Mouse (Mus musculus): ENCODE measurements at regions not wholly inside any gene's neighbourhood (a gene's known extent, or its start where the extent isn't known, plus 50 kb on each side); places are given as distances from the start of the nearest gene placed in this dataset.
A peak's percentile ranks its signal among the peaks of the same experiment; 100 is the strongest.

DNA sequence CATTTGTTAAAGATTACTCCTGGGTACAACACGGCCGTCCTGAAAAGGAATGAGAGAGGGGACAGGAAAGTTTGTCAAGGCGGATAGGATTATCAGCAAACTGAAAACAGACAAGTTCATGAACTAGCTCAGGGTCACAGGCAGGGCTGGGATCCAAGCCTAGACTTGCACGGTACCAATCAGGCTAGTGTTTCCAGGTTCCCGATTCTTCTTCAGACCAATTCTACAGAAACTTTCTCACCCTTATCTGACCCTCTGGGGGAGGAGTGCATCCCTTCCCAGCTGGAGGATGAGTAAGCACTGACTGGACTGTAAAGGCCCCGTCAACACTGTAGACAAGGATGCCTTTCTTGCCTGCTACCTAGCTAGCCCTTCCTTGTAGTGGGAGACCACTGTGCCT lies 238.3 kb upstream of the Fggy start:
- DNase-seq: no peak

DNA sequence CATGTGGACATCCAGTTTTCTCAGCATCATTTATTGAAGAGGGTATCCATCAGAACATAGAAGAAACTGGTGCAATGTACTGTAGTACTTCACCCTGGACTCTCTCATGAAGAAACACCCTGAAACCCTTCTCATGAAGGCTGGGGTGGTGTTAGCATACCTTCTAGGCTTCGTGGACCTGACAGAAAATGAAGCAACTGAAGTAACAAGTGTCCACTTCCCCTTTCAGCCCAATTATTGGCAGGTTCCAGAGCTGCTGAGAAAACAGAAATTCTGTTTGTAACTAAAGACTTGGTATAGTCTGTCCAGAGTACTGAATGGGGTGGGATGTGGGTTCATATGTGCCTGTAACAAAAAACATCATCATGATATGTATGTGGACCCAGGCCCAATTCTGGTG lies 231.4 kb upstream of the Fggy start:
- DNase-seq: no peak

DNA sequence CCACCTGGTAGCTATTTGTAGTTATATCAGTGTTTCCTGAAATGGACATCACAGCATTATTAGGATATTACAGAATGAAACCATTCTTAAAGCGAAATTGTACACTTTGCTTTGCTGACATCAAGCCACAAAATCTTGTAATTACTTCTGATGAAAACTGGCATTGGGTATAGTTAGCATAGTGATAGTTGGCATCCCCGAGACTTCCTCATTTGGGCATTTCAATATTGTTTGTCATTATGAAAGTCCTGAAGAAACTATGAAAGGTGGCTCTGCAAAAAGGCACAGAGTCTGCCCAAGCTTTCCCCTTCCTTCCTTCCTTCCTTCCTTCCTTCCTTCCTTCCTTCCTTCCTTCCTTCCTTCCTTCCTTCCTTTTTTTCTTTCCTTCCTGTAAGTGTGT lies 217.5 kb upstream of the Fggy start:
- no peak for DNase-seq

DNA sequence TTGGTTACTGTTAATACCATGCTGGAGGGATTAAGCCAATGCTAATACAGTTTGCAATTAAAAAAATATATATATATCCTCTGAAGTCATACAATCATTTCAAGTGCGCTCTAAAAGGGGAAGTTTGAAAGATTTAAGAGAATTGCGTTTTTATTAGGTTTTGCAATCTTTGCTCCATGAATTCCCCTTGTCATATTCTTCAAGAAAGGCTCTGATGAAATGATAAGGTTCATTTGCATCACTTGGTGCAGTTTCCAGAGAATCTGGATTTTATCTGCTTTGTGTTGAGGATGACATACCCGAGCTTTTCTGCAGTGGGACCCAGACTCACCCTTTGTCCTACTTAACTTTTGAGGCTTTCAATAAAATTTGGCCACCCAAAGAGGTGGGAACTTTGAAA lies 216.4 kb upstream of the Fggy start:
- no peak for DNase-seq

DNA sequence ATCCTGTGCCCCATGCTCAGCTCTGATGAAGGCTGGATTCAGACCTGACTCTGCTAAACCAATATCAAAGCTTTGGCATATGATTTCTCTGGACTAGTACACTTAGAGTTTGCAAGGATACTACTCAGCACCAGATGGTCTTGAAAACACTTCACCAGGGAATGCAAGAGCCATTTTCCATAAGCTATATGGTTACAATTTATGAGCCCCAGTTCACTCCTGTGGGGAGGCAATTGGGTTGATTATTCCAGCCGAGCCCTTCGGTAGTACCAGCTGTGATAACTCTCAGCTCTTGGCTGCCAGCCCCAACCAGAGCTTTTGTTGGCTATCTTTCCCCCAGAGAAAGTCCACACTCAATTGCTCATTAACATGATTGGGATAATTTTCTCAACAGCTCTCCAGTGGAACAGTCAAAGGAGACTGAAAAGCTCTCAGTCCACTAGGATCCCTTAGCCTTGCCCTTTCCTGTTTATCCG lies 210.5 kb upstream of the Fggy start:
- DNase-seq: peak; percentile 69

DNA sequence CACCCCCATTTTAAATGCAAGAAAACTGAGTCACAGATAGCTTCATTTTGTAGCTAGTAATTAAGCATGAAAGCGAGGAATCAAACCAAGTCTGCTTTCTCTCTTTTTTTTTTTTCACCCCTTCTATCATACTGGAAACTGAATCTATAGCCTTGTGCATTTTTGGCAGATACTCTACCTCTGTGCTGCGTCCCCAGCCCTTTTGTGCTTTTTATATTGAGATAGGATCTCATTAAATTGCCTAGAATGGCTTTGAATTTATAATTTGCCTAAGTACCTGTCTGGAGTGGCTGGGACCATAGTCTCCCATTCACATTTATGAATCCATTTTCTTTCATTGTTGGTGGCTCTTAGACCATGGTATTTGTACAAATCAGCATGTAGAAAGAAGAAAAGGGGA lies 209.9 kb upstream of the Fggy start:
- no peak for DNase-seq

DNA sequence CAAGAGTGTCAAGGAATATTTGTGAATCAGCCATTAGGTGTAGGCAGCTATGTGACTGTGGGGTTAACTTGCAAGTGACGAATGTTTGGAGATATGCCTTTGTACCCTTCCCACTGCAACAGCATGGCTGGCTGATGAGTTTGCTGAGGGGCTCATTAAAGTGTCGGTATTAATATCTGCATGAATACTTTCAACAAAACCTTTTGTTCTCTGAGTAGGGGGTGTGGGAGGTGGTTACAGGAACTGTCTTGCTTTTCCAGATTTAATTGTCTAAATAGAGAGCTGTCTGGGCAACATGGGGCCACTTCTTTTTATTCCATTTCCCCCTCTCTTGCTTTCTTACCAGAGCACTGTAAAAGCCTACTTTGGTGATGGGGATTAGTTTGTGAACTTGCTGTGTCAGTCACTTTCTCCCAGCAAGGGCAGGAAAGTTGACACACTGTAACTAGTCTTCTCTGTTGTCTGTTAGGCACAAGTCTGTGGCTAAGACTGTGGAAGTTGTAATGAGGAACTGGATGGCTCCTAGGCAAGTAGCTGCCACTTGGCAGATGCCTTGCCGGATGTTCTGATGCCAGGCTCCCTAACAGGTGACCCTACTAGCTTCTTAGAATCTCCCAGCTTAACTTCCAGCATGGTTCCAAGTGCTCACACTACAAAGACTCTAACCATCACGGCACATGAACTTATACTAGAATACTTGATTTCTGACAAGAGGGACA lies 208.7 kb upstream of the Fggy start:
- DNase-seq: no peak

DNA sequence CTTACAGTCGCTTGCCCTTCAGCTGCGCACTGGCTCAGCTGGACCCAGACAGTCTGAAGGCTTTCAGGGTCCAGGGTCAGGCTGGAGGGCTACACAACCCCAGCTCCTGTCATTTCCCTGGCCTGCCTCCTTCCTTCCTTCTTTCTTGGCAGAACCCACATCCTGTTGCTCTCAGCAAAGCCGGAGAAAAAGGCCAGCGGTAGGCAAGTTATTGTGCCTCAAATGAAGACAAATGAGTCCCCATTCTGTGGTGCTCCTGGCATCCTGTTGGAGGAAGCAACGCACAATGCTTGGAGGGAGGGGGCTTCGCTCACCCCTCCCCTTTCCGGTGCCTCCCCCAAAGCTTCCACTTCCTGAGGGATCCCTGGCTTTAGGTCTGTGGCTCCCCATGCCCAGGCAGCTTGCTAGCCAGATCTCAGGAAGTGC lies 203.4 kb upstream of the Fggy start:
- peak; percentile 80 for DNase-seq

DNA sequence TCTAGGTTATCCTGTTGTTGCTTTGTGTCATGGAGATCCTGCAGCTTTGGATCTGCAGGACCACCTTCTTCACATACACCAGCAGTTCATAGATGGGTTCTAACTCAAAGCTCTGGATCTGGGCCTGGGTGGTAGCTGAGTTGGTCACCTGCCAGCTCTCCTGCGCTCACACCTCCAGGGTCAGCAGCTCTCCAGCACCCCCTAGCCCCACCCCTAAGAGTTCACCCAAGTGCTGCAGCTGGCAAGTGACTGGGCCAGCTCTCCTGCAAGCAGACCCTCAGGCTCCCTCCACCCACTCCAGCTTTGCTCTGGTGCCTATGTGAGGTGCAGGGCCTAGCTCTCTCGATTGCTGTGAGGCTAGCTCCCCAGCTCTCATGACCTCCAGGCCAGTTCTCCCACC lies 198.6 kb upstream of the Fggy start:
- peak; percentile 40 for DNase-seq

DNA sequence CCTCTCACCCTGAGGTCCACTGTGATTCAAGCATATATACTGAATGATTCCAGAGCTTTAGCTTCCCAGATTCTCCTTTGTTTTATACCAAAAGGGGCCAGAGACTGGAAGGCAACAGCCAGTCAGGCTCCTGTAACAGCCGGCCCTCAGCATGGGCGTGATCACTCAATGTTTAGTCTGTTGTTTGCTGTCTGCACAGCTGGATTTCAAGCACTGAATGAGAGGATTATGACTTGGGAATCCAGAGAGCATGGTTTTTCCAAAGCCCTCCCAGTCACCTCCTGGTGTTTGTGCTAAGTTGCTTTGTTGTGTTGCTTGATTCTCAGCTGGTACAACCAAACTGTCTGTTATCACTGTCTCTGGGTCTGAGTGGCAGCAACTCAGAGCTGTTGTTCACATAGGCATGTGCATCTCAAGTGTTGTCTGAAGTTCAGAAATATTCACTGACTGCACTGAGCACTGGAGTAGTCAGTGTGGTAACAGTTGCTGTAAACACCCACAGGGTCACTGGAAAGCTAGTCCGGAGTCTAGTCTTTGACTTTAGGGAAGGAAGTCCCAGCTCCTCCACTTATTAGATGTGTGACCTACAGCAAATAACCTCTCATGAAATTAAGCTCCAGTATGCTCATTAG lies 196.9 kb upstream of the Fggy start:
- no peak for DNase-seq

DNA sequence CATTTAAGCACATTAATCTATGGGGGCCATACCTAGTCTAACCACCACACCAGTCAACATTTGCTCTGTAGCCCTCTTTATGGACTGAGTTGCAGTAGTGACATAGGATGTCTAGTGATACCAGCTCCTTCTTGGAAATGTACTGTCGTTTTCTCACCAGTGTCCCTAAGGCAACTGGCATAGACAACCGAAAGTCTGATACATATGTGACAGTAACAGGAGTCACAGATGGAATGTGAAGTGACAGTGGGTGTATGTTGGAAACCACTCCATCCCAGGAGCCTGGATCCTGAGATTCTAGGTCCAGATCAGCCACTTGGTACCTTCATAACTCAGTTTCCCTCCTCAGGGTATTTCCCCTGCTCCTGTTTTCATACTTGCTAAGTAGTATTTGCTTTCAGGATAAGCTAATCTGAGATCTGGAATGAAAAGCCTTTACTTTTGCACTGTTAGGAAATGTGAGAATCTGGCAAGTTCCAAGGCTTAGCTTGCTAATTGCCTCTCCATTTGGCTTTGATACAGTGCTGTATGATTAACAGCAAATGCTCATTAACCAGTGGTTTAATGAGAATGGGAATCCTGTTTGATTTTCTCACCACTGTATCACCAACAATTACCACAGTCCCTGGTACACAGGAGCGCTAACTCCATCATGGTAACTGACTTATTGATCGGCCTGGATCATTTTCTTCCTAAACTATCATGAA lies 192.8 kb upstream of the Fggy start:
- DNase-seq: no peak

DNA sequence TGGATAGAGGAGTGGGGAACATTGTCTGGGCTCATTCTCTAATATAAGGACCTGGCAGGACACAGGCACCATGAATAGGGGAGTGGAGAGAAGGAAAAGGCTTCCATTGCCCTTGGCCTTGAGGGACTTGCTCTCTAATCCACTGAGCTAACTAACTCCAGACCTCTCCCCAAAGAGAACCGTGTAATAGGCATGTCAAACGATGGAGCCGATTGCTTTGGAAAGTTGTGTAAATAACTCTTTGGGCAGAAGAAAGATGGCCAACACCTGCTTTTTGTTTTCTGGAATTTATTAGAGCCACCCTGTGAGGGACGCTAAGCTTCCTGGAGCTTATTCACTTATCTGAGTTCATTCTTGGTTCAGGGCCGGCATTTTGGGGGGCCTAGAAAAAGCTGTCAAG lies 180.9 kb upstream of the Fggy start:
- DNase-seq: no peak

DNA sequence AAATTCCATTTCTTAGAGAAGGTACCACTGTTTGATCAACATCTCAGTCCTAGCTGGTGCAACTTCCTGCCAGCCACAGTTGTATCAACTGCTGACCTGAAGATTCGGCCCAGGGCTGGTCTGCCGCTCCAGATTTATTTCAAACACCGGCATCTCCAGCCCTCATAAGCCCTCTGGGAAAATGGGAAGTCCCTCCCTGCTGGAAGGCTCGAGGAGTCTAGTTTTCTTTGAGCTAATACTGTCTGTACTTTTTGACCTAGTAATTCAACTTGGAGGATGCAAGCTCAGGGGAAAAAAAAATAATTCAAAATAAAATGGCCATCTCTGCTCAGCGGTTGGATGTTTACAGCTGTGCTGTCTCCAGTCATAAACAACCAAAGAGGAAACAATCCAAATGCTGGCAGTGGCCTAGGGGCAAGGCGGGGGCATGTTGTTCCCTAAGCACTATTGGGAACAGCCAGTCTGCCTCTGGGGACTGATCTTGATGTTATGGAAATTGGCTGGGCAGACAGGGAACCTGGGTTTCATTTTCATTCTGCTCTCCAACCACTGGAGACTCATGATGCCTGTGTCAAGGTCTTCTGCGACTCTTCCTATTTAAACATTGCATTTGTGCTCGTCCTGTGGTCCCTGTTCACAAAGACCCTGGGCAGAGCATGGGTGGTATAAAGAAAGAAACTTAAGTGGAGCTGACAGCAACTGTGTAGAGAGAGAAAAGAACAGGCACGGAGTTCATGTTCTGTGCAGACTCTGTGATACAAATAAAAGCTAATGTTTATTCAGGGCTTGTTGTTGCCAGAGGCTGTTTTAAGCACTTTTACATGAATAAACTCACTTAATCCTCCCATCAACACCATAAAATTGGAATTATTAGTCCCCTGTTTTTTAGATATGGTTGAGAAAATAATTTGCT lies 179.8 kb upstream of the Fggy start:
- DNase-seq: peak; percentile 41

DNA sequence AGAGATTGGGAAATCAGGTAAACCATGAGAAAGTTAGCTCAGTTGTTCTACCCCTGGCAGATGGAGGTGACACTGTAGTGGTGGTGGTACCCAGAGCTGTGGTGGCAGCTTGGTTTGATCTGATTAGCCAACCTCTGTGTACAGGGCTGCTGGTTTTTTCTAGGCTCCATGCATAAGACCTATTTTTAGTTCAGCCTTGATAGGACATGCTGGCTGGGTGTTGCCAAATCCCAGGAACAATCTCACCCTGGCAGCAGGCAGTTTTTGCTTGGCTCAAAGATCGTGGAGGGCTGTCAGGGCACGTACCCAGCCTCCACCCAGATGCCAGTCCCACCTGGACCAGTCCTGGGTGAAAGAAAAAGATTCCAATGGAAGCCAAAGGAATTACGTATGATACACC lies 178.7 kb upstream of the Fggy start:
- DNase-seq: no peak

DNA sequence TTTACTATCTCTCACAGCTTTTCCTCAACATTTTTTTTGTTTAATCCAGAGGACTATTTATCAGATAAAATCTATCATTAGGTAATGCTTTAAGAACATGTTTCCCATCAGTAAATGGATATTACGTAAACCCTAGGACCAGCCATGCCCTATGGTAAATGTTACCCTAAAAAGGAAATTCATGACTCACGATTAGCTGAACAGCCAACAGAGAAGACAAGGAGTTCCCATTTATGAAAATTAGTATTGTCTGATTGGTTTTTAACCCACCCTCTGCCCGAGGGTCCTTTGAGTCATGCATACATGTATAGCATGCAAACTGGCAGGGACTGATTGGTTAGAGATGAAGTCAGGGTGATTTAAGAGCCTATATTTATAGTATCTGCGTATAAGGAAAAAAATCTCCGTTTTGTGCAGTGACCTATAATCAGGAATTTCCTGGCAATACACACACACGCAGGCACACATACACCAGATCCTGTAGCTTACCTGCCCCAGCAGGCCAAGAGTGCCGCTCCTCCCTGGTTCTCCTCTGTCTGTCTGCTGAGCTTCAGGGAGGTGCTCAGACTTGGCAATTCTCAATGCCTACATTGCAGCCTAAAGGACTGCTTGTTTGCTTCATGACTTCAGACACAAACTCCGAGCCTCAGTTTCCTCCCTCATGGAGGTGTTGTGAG lies 174.0 kb upstream of the Fggy start:
- DNase-seq: no peak

DNA sequence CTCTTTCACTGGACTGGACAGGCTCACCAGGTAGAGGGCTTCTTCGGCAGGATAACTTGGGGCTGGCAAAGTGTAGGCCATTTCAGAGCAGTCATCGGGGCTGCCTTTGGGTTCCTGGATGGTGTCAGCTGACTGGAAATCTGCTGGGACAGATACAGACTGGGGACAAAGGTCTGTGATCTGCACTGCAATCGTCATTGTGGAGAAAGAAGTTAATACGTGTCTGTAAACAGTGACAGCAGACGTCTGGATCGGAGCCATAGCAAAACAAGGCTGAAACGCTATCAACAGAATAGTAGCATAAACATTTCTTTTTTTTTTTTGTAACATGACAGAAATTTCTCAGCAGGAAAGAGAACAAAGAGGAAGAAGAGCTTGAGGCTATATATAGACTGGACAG lies 171.8 kb upstream of the Fggy start:
- peak; percentile 42 for DNase-seq

DNA sequence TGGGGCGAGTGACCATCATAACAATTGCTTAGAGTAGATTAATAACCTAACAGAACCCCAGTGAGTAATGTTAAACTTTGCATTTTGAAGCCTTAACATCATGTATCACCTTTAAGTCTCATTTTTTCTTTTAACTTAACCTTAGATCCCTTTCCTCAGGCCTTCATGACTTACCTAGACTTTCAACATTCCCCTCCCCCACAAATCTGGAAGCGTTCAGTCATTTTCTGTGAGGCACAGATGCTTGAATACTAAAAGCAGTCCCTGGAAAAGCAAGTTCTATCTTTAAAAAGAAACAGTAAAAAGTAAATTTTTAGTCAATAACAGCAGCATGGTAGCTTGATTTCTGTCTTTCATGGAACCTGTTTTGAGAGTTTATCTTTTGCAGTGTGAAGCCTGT lies 171.3 kb upstream of the Fggy start:
- DNase-seq: no peak

DNA sequence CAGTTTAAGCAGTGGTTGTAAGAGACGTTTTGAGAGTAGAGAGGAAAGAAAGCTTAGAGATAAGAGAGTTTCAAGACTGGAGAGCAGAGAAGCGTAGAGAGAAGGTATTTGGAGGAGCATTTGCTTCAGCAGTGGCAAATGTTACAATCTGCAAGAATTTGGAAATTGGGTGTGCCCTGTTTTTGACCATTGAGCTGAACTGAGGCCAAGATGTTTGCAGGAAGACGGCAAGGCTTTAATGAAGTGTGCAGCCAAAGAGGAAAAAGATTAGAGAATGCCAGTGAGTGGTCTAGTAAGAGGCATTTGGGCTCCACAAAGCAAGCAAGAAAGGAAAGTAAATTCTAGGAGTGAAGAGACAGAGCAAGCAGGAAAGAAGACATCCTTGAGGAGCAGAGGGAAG lies 168.8 kb upstream of the Fggy start:
- DNase-seq: no peak

DNA sequence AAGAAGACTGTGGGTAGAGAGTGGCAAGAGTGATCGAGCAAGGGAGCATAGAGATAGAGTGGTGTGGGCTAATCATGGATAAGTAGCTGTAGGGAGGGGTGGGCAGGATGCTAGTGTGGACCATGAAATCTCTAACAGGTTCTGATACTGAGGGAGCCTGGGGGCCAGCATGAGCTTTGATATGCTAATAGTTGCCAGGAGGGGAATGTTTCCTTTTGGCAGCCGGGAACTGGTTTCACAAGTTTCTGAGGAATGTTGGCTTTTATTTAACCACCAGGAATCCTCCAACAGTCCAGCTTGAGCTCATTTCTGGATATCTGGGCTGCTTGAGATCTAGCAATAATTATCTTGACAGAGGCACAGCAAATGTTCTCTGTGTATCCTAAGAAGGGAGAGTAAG lies 167.7 kb upstream of the Fggy start:
- peak; percentile 53 for DNase-seq

DNA sequence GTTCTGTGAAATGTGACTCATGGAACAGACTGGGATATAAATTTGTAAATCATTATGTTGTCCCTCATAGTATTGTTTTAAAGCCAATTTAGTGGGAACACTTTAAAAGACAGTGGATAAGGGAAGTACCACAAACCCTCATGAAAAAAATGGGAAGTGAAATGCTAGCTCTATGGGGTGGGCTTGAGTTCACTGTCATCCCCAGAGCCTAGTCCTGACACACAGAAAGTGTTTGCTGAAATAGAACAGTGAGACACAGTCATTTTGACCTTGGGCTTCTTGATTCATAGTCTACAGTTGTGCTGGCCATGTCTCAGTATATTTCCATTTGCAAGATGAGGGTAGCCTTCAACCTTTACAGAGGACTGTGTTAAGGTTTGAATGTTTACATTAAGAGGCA lies 166.8 kb upstream of the Fggy start:
- no peak for DNase-seq

DNA sequence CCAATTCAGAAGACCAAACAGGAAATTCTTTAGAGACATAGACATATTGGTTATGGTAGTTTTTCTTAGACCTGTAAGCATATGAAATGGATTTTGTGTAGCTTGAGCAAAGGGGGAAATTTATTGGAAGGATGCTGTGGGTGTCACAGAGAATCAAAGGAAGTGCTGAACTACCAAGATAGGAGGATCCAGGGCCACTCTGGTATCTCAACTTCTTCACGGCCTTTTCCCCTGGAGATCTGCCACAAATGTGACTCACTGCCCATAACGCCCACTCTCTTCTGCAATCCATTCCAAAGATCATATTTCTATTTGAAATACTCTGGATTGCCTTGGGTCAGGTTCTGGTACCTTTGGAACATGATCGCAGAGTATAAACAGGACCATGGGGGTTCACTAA lies 161.6 kb upstream of the Fggy start:
- peak; percentile 17 for DNase-seq

DNA sequence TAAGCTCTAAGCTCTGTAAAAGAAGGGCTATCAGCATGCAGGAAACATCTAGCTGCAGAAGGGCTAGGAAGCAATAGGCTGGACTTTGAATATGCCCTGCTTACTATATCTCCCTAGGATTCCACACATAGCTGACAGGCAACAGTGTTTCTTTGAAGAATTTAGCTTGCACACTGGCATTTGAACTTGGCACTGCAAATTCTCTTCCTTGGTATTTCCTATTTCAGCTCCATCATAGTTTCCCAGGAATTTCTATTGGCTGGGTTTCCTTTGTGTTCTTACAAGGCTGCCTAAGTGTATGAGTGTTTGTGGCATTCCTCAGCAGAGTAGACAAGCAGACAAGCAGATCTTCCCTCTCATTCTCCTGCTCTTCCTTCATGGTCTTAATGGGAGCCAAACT lies 159.0 kb upstream of the Fggy start:
- DNase-seq: no peak

DNA sequence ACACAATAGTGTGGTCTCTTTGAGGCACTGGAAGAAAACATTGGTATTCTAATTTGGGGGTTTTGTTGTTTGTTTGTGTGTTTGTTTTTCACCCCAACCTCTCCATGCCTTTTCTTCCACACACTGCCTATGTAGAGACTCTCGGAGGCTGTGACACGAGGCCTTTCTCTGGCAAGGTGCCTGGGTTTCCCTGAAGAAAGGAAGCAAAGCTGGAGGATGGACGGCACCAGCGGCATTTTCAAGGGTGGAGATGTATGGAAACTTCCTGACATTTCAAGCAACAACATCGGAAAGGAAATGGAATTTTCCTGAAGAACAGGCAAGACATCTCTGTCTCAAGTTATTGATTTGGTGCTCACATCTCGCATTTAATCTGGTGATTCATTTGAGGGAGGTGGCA lies 155.0 kb upstream of the Fggy start:
- peak; percentile 70 for DNase-seq
